Mouse (Mus musculus) left cerebral cortex, adult 2 months (tissue): ENCODE data around the gene Rfx1. TPM values are rescaled to one million over a fixed set of nuclear protein-coding genes. Genes with fewer than 3 reads are reported as not detected.

Source experiments
- DNase-seq, 2 experiments: peaks; one replicate each; pipeline ENCODE4 v3.0.0; 2021 to 2022; ENCODE audit warnings: low spot score in 2 of 2, mixed read lengths in 1 of 2; ENCODE audit errors: extremely low spot score in 1 of 2
- H3K27ac ChIP-seq: fragments of 200-600 bp; 2 replicates; pipeline ENCODE4 v1.8.1; 2022
- H3K4me3 ChIP-seq: fragments of 200-600 bp; 2 replicates; pipeline ENCODE4 v1.8.1; 2022
- CTCF ChIP-seq: fragments of 200-600 bp; IDR thresholded peaks from 2 replicates; pipeline ENCODE4 v1.8.1; 2022; ENCODE audit warnings: antibody characterized with exemption, mild to moderate bottlenecking, moderate library complexity
- intact Hi-C: fragments of 180-260 bp; cut with DNase I; formaldehyde crosslinking; loops from one replicate; pipeline ENCODE4 v1.15.1; 2025
- total RNA-seq, 2 experiments: library from RNA; stranded (reverse); gene quantifications; 2 replicates each; pipeline ENCODE4 v1.2.3; 2021

The Rfx1 gene
- total RNA-seq, 2 experiments from 2014 or later, result 27.1 to 30.0 TPM

- intact Hi-C loops, result no loop called here
- H3K27ac ChIP-seq, result peak within 1 kb of the TSS; percentile 85
- DNase-seq, result no peak
- H3K4me3 ChIP-seq, result peak within 1 kb of the TSS; percentile 60
- no peak for TF ChIP-seq CTCF
These were observed 1.6 kb upstream of the Rfx1 start, which contains the start of gene Gm10643 for GRCm38 (mm10) chr8:84065037-84065436. TSS of gene Gm10643 (minus strand) at chr8:84065137.

- H3K4me3 ChIP-seq, result peak overlapping the region; percentile 60
- no peak for TF ChIP-seq CTCF
- intact Hi-C loops, result no loop called here
- no peak for DNase-seq
- H3K27ac ChIP-seq, result peak overlapping the region; percentile 85
These were observed 1.1 kb upstream of the Rfx1 start for GRCm38 (mm10) chr8:84065457-84066072.

- peak; percentile 95 to 96 for DNase-seq
- TF ChIP-seq CTCF, result no peak
- peak overlapping the region; percentile 91 for H3K4me3 ChIP-seq
- H3K27ac ChIP-seq, result peak overlapping the region; percentile 96
- intact Hi-C loops, result no loop called here
These were observed 476 bp downstream of the Rfx1 start for GRCm38 (mm10) chr8:84067047-84067573.

- no peak for TF ChIP-seq CTCF
- H3K4me3 ChIP-seq, result peak overlapping the region; percentile 91
- H3K27ac ChIP-seq, result no peak overlapping the region; the same call in 1 of the 2 replicates
- intact Hi-C loops, result no loop called here
- no peak for DNase-seq
These were observed 1.3 kb downstream of the Rfx1 start for GRCm38 (mm10) chr8:84067911-84068310.

- DNase-seq, result no peak
- Histone ChIP-seq H3K27ac (no peak overlapping the region), H3K4me3 (no peak overlapping the region)
- no peak for TF ChIP-seq CTCF
- intact Hi-C loops, result no loop called here
These were observed 1.8 kb downstream of the Rfx1 start for GRCm38 (mm10) chr8:84068316-84069035.

GRCm38 (mm10) chr8:84069169-84069568, 2.5 kb downstream of the Rfx1 start:
- TF ChIP-seq CTCF, result no peak
- intact Hi-C loops, result no loop called here
- no peak for DNase-seq
- H3K27ac ChIP-seq, result peak overlapping the region; percentile 62; the same call in 1 of the 2 replicates
- no peak overlapping the region for H3K4me3 ChIP-seq

GRCm38 (mm10) chr8:84069750-84070149, 3.1 kb downstream of the Rfx1 start:
- intact Hi-C loops, result no loop called here

GRCm38 (mm10) chr8:84070241-84070640, 3.6 kb downstream of the Rfx1 start:
- Histone ChIP-seq H3K4me3 (no peak overlapping the region), H3K27ac (peak overlapping the region; percentile 62; the same call in 1 of the 2 replicates)
- no peak for TF ChIP-seq CTCF
- intact Hi-C loops, result no loop called here
- DNase-seq, result no peak

More at GRCm38 (mm10) chr8:84069750-84070149, 3.1 kb downstream of the Rfx1 start:
- Histone ChIP-seq H3K27ac (peak overlapping the region; percentile 62; the same call in 1 of the 2 replicates), H3K4me3 (no peak overlapping the region)
- no peak for DNase-seq
- TF ChIP-seq CTCF, result no peak

- H3K27ac ChIP-seq, result peak overlapping the region; percentile 62; the same call in 1 of the 2 replicates
- peak in 1 of 2 experiments; percentile 41 for DNase-seq
- intact Hi-C loops, result no loop called here
These were observed 4.0 kb downstream of the Rfx1 start for GRCm38 (mm10) chr8:84070667-84071066.

GRCm38 (mm10) chr8:84071921-84072320, 5.3 kb downstream of the Rfx1 start:
- intact Hi-C loops, result no loop called here
- no peak for DNase-seq
- 0 out of 2 replicates have a peak overlapping the region, but pooled peaks have one; percentile 19 for H3K27ac ChIP-seq
- no peak for TF ChIP-seq CTCF
- H3K4me3 ChIP-seq, result no peak overlapping the region

More at GRCm38 (mm10) chr8:84070667-84071066, 4.0 kb downstream of the Rfx1 start:
- TF ChIP-seq CTCF, result no peak
- H3K4me3 ChIP-seq, result no peak overlapping the region

GRCm38 (mm10) chr8:84072321-84072720, 5.7 kb downstream of the Rfx1 start:
- no peak overlapping the region for H3K4me3 ChIP-seq
- H3K27ac ChIP-seq, result 0 out of 2 replicates have a peak overlapping the region, but pooled peaks have one; percentile 19
- intact Hi-C loops, result no loop called here
- no peak for DNase-seq
- no peak for TF ChIP-seq CTCF
